Mouse (Mus musculus) adrenal gland, adult 2 months (tissue): ENCODE measurements at regions not wholly inside any gene's neighbourhood (a gene's known extent, or its start where the extent isn't known, plus 50 kb on each side); places are given as distances from the start of the nearest gene placed in this dataset.

Experiments
- DNase-seq: peaks from one replicate; pipeline ENCODE4 v3.0.0; 2021
- microRNA-seq, 2 experiments: library from miRNA; unstranded; fragments of <30 nt; microRNA quantifications; one replicate each; pipeline ENCODE4 v1.2.0; 2021

DNA sequence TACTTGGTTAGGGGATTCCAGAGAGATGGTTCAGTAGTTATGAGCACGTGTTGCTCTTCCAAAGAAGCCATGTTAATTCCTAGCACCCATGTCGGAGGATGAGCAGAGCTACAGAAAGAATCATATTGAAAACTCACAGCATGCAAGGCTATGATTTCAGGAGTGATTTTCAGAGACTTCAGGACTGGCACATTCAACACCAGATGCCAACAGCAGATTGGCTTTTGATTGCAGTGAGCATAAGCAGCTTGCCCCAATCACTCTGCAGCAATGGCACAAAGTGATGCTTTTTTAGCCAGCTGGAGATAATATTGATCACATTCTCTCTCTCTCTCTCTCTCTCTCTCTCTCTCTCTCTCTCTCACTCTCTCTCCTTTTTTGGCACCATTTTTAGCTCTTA is 166.6 kb upstream of the Chrm3 start:
- DNase-seq, result no peak

DNA sequence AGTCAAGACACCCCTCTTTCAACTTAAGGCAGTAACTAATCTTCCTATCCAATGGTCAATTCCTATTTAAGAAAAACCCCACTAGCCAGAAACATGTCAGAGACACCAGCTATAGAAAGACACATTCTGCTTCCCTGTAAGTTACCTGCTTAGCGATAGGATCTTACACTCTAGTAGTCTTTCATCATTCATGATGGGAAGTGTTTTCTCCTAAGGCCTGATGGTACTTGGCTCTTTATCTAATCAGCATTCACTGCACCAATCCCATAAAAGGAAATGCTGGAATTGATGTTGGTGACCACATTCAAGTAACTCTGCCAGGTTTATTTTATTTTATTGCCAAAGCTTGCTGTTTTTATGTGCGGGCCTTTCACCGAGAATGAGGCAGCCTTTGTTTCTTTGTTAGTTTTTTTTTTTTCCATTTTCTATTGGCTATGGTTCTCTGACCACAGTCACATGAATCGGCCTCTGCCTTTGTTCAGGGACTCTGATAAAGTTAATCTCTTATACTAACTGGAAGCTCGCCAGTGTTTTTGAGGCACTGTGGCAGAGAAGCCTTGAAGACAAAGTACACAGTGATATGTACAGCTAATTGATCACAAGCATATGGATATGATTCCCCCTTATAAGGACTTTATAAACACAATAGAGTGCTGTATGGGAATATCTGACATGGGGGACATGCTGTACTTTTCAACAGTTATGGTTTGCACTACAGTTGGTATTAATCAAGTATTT is 166.0 kb upstream of the Chrm3 start:
- no peak for DNase-seq

DNA sequence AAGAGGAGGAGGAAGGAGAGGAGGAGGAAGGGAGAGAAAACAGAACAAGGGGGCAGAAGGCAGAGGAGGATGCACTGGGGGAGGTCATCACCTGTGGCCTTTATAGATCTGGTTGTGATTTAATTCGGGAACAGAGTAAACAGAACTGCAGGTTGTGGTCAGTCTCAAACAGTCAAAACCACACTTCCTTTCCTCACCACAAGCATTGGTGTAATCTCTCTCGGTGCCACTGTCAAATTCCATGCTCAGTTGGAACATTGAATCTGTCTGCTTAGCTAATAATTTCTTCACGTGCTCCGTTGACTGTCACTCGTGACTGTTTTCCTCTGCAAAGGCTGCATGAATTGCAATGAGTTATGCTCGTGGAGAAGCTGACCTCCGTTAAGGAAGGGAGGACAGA is 143.6 kb upstream of the Chrm3 start:
- no peak for DNase-seq

DNA sequence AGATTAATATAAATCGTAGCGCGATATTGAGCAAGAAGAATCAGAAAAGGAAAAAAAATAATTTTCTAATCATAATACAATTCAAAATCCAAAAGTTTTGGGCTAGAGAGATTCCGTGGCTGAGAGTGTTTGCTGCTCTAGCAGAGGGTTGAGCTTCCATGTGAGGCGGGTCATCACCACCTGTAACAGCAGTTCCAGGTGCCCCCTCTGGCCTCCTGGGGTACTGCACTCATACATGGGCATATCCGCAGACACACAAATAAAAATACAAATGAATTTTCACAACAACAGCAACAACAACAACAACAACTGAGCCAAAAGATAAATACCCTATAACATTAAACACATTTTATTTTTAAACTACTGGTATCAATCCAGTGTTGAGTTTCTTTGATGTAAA is 94.7 kb upstream of the Chrm3 start:
- DNase-seq, result no peak

DNA sequence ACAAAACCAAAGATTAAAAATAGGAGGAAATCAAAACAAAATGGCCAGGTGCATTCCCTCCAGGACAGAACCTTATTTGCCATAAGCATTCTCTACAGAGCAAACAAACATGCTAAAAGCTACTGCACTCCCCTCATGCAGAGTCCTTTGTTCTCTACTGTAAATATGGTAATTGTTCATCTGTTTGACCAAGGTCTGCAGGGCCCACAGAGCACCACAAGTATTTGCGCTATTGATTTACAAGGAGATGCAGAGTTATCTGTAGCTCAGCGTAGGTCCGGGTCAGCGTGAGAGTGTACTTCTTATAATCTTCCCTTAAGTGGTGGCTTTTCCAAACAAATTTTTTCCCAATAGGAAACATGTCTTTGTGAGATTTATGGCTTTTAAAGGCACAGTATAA is 94.0 kb upstream of the Chrm3 start:
- DNase-seq, result no peak

DNA sequence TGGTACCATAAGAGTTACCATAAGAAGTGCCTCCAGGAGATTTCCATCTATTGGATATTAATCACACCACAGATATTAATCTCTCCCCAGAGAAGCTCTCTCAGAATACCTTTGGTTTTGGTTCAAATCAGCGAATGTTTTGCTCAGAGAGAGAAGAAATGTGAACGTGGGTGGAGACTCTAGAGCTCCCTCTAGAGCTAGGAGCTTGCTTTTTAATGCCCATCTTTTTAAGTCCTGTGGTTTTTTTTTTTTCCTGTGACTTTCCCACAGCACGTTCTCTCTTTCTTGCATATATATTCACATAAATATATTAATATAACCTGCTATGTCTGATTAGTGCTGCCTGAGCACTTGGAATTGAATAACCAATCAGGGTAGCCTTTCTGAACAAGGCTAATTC is 90.4 kb upstream of the Chrm3 start:
- DNase-seq, result no peak

DNA sequence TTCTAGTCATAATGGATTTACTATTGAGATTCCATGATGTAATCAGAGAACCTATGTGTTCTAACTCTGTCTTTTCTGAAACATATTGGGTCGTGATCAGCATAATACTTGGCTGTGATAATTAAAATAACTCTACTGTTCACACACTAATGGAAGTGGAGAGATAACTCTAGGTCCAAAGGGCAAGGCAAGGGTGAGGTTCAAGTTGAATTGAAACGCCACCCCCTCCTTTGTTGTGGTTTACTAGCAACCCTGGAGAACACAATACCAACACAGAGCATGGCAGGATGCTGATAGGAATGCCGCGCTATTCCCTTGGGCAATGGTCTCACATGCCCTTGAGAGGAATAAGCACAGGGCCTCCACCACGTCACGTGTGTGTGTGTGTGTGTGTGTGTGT is 88.9 kb upstream of the Chrm3 start:
- DNase-seq, result no peak

DNA sequence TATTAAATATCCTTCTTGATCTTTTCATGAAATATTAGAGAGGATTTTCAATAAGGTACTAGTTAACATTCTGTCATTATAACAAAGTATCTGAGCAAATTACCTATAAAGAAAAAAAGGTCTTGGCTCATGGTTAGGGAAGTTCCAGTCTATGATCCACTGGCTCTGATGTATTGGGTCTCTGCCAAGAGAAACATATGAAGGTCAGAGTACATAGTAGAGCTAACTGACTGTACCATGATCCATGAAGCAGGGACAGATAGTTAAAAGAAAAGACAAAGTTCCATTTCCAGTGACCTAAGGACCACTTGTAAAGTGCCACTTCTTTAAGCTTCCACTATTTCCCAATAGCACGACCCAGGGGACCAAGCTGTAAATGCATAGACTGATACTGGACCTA is 87.2 kb upstream of the Chrm3 start:
- DNase-seq, result no peak

DNA sequence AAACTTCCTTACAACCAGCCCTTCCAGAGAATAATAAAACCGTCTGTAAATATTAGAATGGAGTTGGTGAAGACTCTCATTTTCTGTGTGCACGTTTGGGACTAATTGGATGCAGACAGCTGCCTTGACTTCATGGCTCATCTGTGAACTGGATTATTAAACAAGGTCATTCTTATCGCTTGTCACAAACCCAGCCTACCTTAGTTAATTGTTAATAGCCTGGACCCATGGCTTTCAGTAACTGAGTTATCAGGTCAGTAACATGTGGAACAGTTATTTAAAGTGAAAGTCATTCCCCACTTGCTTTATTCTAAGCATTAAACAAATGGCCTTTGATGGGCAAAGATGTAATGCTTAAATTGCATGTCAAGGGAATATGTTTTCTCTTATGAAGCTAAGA is 85.0 kb upstream of the Chrm3 start:
- DNase-seq, result no peak

Small RNA genes lying in the stretch of these regions (microRNA-seq; reads per million reads assigned to microRNA genes)
- gene Gm23415, result 0 reads per million in 2 experiments
